Comparison of ENCODE assay signal across 13 mouse cellular contexts in the genomic region with DNA sequence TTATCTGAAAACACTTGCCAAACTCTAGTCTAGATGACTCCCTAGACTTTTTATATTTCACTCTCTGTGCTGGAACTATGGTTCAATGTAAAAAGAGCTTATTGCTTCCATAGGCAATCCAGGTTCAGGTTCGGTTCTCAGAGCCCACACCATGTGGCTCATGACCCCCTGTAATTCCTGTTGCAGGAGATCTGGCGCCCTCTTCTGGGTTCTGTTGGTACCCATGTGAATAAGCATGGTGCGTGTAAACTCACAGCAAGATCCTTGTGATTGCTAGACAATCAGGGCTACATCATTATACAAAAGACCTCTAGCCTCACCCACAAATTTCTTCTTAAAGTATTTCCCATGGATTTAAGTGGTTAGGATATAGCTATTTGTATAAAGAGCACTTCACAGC. TPM values are rescaled to one million over a fixed set of nuclear protein-coding genes. Genes with fewer than 3 reads are reported as not detected.
DNase-seq lines count a peak whose midpoint lies in the region; TF ChIP-seq lines count a peak whose summit lies in the region.
"Had no signal": no experiment of that assay in that cellular context is flagged by ENCODE, and none has a peak within 500 bp of the region (broad histone marks: within the 10 kb centered on the region; RNA-seq: fewer than 3 reads in every experiment).

No protein-coding gene starts in this region.

- no peaks in the 10 kb centered on the region for H3K36me3 ChIP-seq in kidney, adult 2 months (ENCODE audit: control insufficient read depth, insufficient read depth, low read length)
- H3K36me3 ChIP-seq: liver, embryonic 15.5 days; midbrain, embryonic 10.5 days had no signal

- no peak overlapping the region for H3K4me3 ChIP-seq in kidney, adult 2 months (ENCODE audit: insufficient read depth, low read depth, low read length)
- H3K4me3 ChIP-seq: liver, embryonic 15.5 days; midbrain, embryonic 10.5 days had no signal

- 71% methylated on average over 3 of the region's 3 CpGs for WGBS in kidney, adult 2 months

- DNase-seq in kidney, adult 2 months = no peak
- DNase-seq in kidney, postnatal 14 days = no peak
- peak; percentile 3 for DNase-seq in thymus, postnatal 25 days
- DNase-seq in thymus, adult 18-20 months = no peak
- peak; percentile 1 for DNase-seq in c-Kit-positive CD71-positive TER-119-positive erythroid progenitor cells, embryonic 14.5 days (ENCODE audit: low spot score)
- DNase-seq in thymus, postnatal 4 days = peak; percentile 41
- DNase-seq in heart, postnatal 4 days = no peak
- DNase-seq in layer of hippocampus, adult 8-10 months (ENCODE audit: low spot score in 2 of 2) = no peak
- DNase-seq: forebrain, postnatal 0 days; heart, adult 11 months; right cerebral cortex, postnatal 4 days had no signal

- no peaks in the 10 kb centered on the region for H3K4me1 ChIP-seq in kidney, adult 2 months (ENCODE audit: control insufficient read depth, insufficient read depth, low read length)
- H3K4me1 ChIP-seq: liver, embryonic 15.5 days; midbrain, embryonic 10.5 days had no signal

- no peak overlapping the region for H3K27ac ChIP-seq in kidney, adult 2 months (ENCODE audit: insufficient read depth, low read depth, low read length)
- H3K27ac ChIP-seq: liver, embryonic 15.5 days; midbrain, embryonic 10.5 days had no signal

- no peak for TF ChIP-seq POLR2A in kidney, adult 2 months (IDR thresholded peaks at IDR 0.05; ENCODE audit: low read depth, low read length)

- no peaks in the 10 kb centered on the region for H3K27me3 ChIP-seq in kidney, adult 2 months (replicated peaks; ENCODE audit: control insufficient read depth, insufficient read depth, low read length)
- H3K27me3 ChIP-seq: liver, embryonic 15.5 days had no signal

- TF ChIP-seq CTCF in kidney, adult 2 months (conservative IDR thresholded peaks at IDR 0.05; ENCODE audit: insufficient read depth, insufficient read length, low read depth, low read length) = peak; percentile 38

RNA-seq across cellular contexts. Expression of a gene that starts 28.7 kb away (rescaled TPM):
- 0.83 and 1.3 TPM in 2 replicates for polyA plus RNA-seq in kidney, adult 2 months (2012; rRNA removed)
- under 1 TPM; 0.67 to 0.72 TPM for total RNA-seq in heart, postnatal 4 days (2021)
- 10 to 100 TPM; 12.5 to 15.3 (median 13.2) TPM for total RNA-seq in layer of hippocampus, adult 8-10 months (2022)

RNA-seq across cellular contexts. Expression of a gene that starts 43.4 kb away (rescaled TPM):
- polyA plus RNA-seq in kidney, adult 2 months (2012; rRNA removed) = 21.8 and 26.2 TPM in 2 replicates
- total RNA-seq in heart, postnatal 4 days (2021) = 10 to 100 TPM; 29.2 to 31.2 TPM
- 1 to 10 TPM; 4.3 to 6.9 (median 5.1) TPM for total RNA-seq in layer of hippocampus, adult 8-10 months (2022)

Comparison
In these comparisons a context has a peak if more than half of its experiments do, and no peak if none do; other contexts are left out.
1. DNase-seq: peak in thymus, postnatal 25 days (single experiment), c-Kit-positive CD71-positive TER-119-positive erythroid progenitor cells, embryonic 14.5 days (single experiment) and thymus, postnatal 4 days (single experiment); none in kidney, adult 2 months (single experiment), kidney, postnatal 14 days (single experiment), thymus, adult 18-20 months (0 of 2), heart, postnatal 4 days (single experiment) and layer of hippocampus, adult 8-10 months (0 of 2).
2. RNA of a gene that starts 28.7 kb away (total RNA-seq): 12.5 to 15.3 TPM in layer of hippocampus, adult 8-10 months; 0.67 to 0.72 TPM in heart, postnatal 4 days; every median in the first group is over 4 times any median in the second.